Mouse (Mus musculus) ovary, adult 18-20 months (tissue): ENCODE measurements around the gene Gm20538.

Source experiments
- DNase-seq: peaks from one replicate; pipeline ENCODE4 v3.0.0; 2022; ENCODE audit warnings: low spot score, mixed read lengths

The Gm20538 gene

DNA sequence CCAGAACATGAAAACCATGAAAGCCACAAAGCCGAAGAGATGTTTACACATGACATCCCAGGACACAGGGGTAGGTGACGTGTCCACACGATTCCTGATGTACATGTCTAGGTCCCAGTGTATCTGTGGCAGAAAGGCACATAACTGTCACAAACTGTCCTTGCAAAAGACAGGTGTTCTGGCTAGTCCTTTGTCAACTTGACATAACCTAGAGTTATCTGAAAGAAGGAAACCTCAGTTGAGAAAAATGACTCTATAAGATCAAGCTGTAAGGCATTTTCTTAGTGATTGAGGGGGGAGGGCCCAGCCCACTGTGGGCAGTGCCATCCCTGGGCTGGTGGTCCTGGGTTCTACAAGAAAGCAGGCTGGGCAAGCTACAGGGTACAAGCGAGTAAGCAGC is at the start of gene Gm20538:
Gm20538 (minus strand) TSS at position 101 of the 400 bp plus-strand sequence.
- no peak for DNase-seq

DNA sequence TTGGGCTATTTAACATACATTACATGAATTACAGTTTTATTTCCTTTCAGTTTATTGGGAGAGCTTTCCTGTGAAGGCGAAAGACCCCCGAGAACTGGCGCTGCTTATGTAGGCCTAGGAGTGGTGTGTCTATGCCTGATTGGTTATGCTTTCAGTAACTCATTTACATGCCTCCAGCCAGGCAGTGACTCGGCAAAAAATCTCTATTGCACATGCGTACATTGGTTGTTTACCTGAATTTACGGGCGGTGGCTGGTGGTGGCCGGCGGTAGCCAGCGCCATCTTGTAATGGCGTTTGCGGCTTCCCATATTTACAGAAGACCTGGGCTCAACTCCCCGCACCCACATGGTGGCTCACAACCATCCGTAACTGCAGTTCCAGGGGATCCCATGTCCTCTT is 41.5 kb upstream of the Gm20538 start:
- DNase-seq: no peak

DNA sequence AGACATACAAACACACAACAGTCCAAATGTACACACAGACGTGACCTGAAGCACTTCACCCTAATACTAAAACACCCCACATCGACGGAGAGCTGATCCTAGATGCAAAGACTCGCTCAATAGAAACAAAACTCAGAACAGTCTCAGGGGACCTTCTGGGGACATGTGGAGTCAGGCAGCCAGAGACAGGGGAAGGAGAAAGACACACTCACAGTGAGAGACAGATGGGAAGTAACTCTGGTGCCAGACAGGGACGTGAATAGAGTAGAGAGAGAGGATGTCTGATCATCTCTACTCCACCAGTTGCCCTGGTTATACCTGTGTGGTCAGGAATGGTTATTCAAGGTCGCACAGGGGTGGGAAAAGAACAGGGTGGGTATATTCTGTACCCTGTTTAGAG is 39.0 kb upstream of the Gm20538 start:
- no peak for DNase-seq

DNA sequence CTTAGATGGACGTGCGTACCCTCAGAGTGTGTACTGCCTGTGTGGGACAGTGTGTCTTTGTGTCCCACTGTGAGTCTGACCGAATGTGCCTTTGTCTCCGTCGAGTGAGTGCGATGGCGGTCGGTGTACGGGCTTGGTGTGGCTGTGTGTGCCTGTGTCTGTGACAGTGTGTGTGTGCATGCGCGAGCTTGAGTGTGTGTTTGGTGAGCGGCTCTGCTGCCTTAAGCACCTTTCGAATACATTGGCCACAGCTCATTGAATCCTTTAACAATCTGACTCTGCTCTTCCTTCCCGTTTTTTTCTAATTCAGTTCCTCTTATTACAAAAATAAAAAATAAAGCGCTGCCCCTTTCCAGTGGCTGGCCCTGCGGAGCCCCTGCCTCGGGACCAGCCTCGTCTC is 38.4 kb upstream of the Gm20538 start:
- no peak for DNase-seq

DNA sequence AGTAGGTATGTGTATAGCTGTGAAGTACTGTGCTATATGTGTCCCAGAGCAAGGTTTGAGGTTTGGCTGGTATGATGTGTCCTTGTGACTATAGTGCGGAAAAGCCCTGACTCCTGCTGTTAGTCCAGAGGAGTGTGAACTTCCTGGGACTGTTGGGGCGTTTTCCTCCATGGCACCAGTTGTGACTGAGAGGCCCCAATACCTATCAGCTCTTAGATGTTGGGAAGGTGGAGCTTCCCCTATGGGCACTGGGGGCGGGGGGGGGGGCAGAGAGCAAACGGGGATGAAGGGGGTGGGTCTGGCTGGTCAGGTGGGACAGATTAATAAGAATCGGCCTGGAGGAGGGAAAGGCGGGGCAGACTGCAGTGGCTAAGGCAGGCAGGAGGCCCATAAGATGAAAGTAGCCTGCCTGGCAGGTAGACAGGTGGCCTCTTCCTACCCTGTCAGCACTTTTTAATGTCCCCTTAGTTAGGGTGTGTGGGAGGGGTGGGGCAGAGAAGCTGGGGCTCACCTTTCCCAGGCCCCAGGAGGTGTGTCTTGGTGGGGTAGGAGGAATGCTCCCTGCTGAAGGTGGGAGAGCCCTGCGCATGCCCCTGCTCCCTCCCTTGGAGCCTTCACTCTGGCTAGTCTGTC is 37.1 kb upstream of the Gm20538 start:
- DNase-seq: no peak

DNA sequence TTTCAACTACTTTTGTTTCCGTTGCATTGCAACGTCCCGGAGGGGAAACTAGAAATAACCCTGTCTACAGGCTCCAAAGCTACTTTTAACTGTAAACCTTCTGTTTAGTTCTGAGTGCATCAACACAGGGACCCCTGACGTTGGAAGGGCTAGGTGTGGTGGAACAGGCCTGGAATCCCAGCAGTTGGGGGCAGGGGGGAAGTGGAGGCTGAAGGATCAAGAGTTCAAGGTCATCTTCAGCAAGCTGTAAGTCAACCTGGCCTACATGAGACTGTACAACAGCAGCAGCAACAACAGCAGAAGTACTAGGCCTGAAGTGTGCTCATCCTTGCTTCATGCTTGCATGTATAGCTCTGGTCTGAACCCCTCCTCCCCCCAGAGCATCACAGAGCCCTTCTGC is 35.4 kb upstream of the Gm20538 start:
- DNase-seq: no peak

DNA sequence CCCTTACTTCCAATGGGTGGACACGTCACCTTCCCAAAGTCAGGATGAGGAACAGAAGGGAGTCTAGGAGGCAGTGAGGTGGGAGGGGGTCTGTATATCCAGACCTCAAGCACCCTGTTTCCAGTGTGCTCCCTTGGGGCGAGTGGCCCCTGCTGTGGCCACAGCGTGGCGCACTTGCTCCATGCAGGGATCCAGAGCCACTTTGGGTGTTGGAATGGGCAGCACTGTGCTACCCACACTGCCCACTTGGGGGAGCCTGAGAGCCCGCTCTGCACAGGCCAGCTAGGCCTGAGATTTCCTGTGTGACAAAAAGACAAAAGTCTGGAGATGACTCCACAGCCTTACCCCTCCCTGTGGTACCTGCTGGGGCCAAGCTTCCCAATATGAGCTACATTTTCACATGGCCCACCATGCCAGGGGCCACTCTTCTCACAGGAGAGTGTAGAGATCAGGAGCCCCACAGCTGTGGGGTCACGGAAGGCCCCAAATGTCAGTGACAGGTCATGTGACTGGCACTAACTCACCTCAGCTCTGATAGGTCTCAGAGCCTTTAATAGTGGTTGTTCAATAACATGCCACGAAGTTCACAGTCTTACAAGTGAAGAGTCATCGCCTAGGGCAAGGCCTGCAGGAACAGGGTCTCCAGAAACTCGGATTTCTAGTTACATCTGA is 30.1 kb upstream of the Gm20538 start:
- peak; percentile 67 for DNase-seq

DNA sequence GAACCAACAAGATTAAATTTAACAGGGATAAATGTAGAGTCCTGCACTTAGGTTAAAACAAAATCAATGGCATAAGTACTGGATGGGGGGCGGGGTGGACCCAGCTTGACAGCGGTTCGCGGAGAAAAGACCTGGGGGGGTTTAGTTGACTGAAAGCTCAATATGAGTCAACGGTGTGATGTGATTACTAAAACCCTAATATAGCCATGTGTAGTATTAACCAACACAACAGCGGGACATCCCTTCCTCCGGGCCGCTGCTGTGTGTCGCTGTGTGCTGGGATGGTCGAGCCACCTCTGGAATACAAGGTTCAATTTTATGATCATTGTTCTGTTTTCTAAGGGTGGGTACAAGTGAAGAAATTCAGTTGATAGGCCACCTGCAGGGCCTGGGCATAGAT is 29.5 kb upstream of the Gm20538 start:
- no peak for DNase-seq

DNA sequence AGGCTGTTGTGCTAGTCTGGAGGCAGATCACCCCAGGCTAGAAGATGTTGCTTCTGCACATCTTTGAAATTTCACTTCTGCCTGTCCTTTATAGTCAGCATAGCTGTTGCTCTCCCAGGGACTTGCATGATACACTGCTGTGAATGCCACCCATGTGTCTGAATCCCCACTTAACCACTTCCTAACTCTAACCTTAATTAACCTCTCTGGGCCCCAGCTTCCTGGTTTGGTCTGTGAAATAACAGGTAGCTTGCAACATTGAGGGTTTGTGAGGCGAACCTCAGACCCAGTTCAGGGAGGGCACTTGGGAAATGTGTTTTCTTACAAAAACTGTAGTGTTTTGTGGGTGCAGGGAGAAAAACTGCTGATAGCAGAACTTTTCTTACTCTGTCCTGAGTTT is 25.4 kb upstream of the Gm20538 start:
- DNase-seq: no peak

DNA sequence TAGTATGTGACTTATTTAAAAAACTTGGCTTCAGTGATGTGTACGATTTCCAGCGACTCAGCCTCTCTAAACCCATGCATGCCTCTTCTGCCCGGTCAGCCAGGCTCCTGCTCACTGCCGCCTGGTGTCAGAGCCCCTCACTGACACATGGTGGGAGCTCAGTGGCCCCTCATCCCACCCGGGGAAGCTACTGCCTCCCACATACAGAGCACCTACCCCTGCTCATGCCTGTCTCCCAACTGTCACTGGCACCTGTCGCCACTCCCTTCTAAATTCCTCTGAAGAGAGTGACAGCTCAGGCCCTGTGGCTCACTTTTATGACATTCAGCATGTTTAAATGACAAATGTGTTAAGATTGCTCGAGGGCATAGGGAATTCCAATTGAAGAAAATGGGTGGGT is 23.6 kb upstream of the Gm20538 start:
- DNase-seq: no peak

DNA sequence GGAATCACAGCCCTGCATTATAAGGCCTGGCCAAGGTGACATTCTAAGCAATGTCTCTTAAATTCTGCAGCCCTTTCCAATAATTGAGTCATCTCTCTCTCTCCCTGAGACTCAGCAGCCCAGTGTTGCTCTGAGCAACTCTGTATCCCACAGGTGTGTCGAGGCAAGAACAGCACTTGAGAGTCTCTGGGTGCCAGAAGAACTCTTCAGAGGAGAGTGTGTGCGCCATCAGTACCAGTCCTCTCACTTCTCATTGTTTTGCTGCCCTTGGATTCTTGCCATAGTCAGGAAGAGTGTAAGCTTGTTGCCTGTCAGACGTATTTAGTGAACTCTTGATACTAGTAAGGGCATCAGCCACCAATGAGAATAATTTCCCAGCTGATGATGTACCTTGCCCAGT is 15.1 kb upstream of the Gm20538 start:
- no peak for DNase-seq

DNA sequence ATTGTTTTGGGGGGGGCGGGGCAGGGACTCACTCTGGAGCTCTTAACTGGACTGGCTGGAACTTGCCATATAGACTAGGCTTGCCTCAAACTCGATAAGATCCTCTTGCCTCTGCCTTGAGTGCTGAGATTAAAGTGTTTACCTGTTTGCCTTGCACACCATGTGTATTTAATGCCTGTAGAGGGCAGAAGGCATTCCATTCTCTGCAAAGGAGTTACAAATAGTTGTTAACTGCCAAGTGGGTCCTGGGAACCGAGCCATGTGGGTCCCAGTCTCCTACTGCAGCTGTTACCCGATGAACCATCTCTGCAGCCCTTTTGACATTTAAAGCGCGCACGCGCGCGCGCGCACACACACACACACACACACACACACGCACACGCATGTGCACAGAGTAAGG is 11.4 kb upstream of the Gm20538 start:
- DNase-seq: no peak

DNA sequence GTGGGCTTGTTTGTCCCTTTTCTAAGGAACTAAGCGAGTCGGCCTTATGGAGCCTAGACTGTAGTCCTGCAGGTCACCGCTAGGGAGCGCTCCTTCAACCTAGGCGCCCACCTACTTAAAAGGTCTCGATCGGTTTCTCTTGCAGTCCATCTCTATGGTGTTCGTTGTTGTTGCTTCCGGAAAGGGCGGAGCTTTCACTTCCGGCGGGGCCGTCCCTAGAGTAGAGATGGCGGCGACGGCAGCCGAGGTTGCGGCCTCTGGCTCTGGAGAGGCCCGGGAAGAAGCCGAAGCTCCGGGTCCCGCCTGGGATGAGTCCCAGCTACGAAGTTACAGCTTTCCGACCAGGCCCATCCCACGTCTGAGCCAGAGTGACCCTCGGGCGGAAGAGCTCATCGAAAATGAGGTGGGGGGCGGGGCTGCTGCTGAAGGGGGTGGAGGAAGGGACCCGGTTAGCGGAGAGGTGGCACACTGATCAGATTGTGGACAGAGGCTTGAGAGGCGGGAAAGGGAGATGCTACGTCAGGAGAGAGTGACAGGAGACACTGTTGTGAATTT is 10.1 kb upstream of the Gm20538 start, which contains the start of gene Hif1an:
Hif1an (plus strand) TSS at position 199 of the 555 bp plus-strand sequence.
- DNase-seq: peak; percentile 89

DNA sequence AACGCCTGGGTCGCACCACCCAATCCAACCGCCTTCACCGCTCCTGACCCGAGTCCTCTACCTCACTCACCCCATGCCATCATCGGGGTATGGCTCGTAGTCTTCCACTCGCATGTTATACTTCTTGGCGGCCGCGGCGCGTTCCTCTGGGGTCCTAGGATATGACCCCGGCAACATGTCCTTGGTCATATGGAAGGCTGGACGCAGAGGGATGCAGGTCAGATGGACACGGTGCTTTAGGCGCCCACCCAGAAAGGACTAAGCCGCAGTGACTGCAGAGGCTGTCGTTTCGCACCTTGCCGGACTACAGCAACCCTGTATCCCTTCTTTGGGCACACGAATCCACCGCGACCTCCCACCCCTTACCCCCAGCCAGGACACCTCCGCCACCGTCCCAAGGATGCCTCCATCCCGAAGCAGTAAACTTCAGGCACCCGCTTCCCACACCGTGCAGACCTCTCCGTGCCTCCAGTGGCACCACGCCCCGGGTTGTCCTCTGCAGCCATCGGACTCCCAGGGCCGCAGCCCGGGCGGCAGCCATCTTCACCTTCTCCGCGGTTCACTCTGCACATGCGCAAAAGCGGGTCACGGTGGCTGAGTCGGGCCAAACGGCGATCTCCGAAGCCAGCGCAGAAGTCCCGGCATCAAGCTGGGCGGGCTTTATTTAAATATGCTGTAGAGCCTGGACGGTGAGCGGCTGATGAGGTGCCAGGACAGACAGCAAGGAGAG is 2.4 kb upstream of the Gm20538 start, which contains the start of gene Ndufb8:
Ndufb8 (minus strand) TSS at position 580 of the 730 bp plus-strand sequence.
- DNase-seq: peak; percentile 90

DNA sequence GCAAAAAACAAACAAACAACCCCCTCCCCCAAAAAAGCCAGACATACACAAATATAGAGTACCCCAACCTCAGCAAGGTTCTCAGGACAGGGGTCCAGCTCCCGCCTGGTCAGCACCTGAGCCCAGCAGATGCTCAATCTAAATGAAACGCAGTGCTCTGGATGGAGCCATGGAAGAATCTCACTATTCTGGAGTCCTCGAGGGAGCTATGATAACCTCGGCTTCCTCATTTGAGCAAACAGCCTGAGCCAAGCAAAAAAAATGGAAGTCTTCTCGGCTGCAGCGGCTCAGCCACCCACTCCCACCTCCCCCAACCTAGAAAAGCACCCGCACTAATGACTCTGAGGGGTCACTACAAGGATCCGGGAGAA is 1.8 kb upstream of the Gm20538 start:
- no peak for DNase-seq

DNA sequence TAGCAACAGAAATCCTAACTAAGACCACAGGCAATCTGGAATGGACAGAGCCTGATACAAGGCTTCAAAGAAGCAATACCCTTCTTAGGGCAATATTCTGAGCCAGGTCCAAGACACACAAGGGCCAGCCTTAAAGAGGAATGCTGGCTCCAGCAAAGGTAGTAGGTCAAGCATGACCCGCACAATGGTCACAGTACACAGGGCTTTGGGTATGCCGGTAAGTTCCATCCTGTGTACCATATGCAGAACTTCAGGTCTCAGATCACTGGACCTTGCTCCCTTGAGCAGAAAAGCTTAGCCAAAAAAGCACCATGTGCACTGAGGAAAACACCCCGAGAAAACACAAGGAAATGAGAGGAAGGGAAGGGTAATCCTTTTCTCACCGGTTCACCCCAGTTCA is 655 bp upstream of the Gm20538 start:
- DNase-seq: no peak

DNA sequence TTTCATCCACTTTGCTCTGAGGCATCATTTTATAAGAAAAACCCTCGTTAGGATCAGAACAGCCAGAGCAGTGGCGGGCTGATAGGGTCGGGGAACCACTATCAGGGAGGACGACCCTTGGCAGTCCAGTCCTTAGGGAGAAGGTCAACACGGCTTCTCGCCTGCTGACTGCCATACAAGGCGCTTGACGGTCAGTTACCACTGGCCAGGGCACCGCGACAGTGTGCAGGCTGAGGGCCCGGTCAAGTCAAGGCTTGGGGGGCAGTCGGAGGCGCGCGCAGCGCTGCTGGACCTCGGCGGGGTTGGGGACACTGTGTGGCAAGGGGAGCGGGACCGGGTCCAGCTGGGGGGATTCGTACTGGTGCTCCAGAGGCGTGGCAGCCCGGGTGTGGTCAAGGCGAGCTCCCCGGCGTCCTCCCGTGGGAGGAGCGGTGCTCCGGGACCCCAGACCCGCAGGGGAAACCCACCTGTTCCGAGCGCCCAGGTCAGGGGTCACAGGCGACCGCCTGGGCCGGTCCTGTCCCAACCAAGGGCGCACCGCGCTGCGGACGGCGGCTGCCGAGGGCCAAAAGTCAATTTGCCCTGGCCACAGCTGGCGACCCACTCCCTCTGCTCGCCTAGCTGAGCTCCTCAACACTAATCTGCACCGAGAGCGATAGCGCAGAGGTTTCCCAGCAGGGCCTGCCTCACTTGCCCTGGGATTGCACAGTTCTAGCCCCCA is 7.2 kb downstream of the Gm20538 start, which contains the start of gene Sec31b:
Sec31b (minus strand) TSS at position 544 of the 721 bp plus-strand sequence.
- peak; percentile 9 for DNase-seq

DNA sequence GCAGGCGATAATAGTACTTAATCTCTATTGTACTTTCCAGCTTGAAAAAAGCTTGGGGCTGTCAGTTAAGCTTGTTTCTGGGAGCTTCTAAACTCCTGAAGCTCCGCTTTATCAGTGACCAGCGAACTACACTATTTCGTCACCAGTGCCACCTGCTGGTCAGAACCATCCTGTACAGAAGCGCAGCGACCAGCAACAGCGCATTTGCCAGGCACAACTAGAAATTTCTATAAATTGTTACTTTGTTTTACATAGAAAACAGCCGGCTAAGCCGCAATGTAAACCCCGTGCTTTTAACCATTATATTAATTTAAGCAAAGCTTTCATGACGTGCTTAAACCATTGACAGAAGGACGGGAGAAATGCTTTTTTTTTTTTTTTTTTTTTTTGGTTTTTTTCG is 7.9 kb downstream of the Gm20538 start:
- no peak for DNase-seq

DNA sequence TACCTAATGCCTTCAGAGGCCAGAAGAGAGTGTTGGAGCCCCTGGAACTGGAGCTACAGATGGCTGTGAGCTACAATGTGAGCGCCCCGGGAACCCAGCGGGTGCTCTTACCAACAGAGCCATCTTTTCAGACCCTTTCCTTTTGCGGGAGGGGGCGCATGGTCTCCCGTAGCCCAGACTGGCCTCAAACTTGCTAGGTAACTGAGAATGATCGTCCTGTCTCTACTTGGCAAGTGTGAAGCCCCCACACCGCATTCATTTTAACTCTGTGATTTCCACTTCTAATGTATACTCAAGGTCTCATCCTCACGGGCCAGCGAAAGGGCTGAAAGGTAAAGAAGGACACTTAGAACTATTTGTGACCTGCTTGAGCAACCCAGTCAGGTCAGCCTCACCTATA is 8.3 kb downstream of the Gm20538 start:
- DNase-seq: no peak

DNA sequence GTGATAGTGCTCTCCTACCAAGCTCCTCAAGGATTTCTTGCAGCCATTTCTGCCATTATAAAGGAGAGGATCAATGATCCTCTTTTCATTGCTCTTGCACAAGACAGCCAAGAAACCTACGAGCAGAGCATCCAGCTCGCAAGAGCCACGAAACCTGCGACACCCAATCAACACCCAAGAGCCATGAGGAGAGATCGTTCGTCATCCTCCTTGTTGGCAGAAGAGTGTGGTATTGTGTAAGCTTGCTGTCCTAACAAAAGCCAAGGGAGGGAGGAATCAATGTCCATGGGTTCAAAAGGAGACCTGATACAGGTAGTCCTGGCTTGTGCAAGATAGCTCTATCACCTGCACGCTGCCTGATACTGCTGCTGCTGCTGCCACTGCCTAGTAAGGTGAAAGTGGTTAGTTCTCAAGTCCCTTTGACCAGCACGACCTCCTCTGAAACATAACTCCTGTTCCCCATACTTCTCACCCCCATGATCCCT is 9.9 kb downstream of the Gm20538 start:
- DNase-seq: no peak

DNA sequence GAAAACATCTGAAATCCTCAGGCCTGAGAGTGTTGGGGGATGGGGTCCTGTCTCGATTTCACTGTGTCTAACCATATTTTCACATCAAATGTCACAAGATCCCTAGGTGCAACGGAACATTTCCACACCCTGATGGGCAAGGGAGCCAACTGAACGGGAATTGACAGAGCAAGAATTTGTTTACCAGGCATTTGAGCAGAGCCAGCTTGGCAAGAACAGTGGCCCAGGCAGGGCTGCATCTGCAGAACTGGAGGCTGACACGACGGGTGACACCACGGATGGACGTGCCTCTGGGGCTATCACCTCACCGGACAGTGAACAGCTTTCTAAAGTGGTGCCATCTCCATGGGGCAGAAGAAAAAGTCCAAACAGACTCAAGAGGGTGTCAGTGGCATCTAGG is 15.2 kb downstream of the Gm20538 start:
- DNase-seq: no peak

DNA sequence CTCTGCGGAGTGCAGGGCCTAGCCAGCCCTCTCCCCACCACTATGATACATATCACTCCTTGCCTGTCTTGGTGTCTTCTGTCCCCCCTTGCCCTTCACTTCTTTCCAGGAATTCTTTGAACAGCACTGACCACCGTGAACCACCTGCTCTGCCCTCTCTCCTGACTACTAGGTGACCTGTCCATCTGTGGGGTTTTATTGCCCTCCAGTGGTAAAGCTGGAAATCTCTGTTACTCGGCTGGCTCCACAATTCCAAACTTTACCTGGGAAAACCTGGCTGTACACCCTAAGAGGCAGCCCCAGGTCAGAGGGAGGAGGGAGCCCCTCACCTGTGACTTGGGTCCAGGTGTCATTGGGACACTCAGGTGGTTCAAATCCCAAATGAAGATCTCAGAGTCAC is 17.3 kb downstream of the Gm20538 start:
- DNase-seq: no peak
